Mouse (Mus musculus): ENCODE measurements around the gene Erc2. TPM values are rescaled to one million over a fixed set of nuclear protein-coding genes. Genes with fewer than 3 reads are reported as not detected.

Erc2 gene
- total and polyA plus RNA-seq, 3 experiments: not detected

GRCm38 (mm10) chr14:28293921-28294320, 671.7 kb downstream of the Erc2 start:
- no peaks in the 10 kb centered on the region for H3K27me3 ChIP-seq (replicated peaks)
- dilution Hi-C loops (cut with MboI; ENCODE audit: extremely low pct_ligation_motif_present, extremely low pct_unique_long_range_greater_than_20kb, low sequenced_read_pairs): no loop called here

GRCm38 (mm10) chr14:28295145-28295544, 672.9 kb downstream of the Erc2 start:
- TF ChIP-seq CHD2 (IDR thresholded peaks at IDR 0.05; ENCODE audit: low read length): no peak
- no peak for TF ChIP-seq TCF12 (IDR thresholded peaks at IDR 0.05; ENCODE audit: low read depth, low read length)
- no peak for TF ChIP-seq JUND (conservative IDR thresholded peaks at IDR 0.05; ENCODE audit: low read depth, low read length)
- TF ChIP-seq ZNF384 (IDR thresholded peaks at IDR 0.05; ENCODE audit: low read depth, low read length): no peak
- no peak for TF ChIP-seq NELFE (IDR thresholded peaks at IDR 0.05; ENCODE audit: low read depth, low read length)
- TF ChIP-seq POLR2AphosphoS2 (IDR thresholded peaks at IDR 0.05; ENCODE audit: low read depth, low read length): no peak
- TF ChIP-seq POLR2A (IDR thresholded peaks at IDR 0.05; ENCODE audit: low read depth, low read length): no peak
- no peak for TF ChIP-seq ZKSCAN1 (IDR thresholded peaks at IDR 0.05; ENCODE audit: borderline replicate concordance, low read depth, low read length)
- TF ChIP-seq MAX (IDR thresholded peaks at IDR 0.05; ENCODE audit: low read length): no peak
- no peak for TF ChIP-seq USF2 (conservative IDR thresholded peaks at IDR 0.05; ENCODE audit: low read depth, low read length)
- TF ChIP-seq RAD21 (IDR thresholded peaks at IDR 0.05; ENCODE audit: low read depth, low read length): no peak
- TF ChIP-seq HCFC1 (IDR thresholded peaks at IDR 0.05; ENCODE audit: low read depth, low read length): no peak
- TF ChIP-seq PAX5 (IDR thresholded peaks at IDR 0.05; ENCODE audit: low read length): no peak
- no peak for TF ChIP-seq IRF4 (IDR thresholded peaks at IDR 0.05; ENCODE audit: low read depth, low read length)
- no peak for TF ChIP-seq JUN (IDR thresholded peaks at IDR 0.05; ENCODE audit: insufficient read depth, low read depth, low read length)
- in situ Hi-C loops (cut with MboI; ENCODE audit: low pct_ligation_motif_present, low pct_unique_long_range_greater_than_20kb, low sequenced_read_pairs): no loop called here
- no peaks in the 10 kb centered on the region for H3K27me3 ChIP-seq (replicated peaks)

More at GRCm38 (mm10) chr14:28293921-28294320, 671.7 kb downstream of the Erc2 start:
- Histone ChIP-seq H3K4me1 (ENCODE audit: control insufficient read depth in 1 of 2, insufficient read depth in 2 of 2) (no peaks in the 10 kb centered on the region), H3K4me3 (replicated peaks in 1 of 3; ENCODE audit: low read depth in 2 of 3, low read length in 2 of 3, poor library complexity in 1 of 3) (no peak overlapping the region), H3K4me2 (ENCODE audit: insufficient read depth, low read depth, poor library complexity, severe bottlenecking) (no peak overlapping the region), H3K9ac (ENCODE audit: insufficient read depth, low read depth) (no peak overlapping the region), H3K27ac (ENCODE audit: insufficient read depth, low read depth) (no peak overlapping the region), H3K36me3 (replicated peaks in 1 of 2; ENCODE audit: control insufficient read depth in 1 of 2, insufficient read depth in 1 of 2, low read length in 1 of 2) (no peaks in the 10 kb centered on the region), H3K9me3 (replicated peaks; ENCODE audit: low read length) (peaks cover 67% of the 10 kb centered on the region), H3K79me2 (replicated peaks; ENCODE audit: control insufficient read depth, extremely low read depth, insufficient read depth, poor library complexity, severe bottlenecking) (no peaks in the 10 kb centered on the region)
- DNase-seq (ENCODE audit: extremely low read depth): no peak
- in situ Hi-C loops (cut with MboI; ENCODE audit: low pct_ligation_motif_present, low pct_unique_long_range_greater_than_20kb, low sequenced_read_pairs): no loop called here
- TF ChIP-seq POLR2A (IDR thresholded peaks at IDR 0.05; ENCODE audit: low read depth, low read length) (no peak), ZC3H11A (IDR thresholded peaks at IDR 0.05; ENCODE audit: low read depth, low read length) (no peak), ZMIZ1 (IDR thresholded peaks at IDR 0.05; ENCODE audit: low read depth, low read length) (no peak)

More at GRCm38 (mm10) chr14:28295145-28295544, 672.9 kb downstream of the Erc2 start:
- Histone ChIP-seq H3K9me3 (replicated peaks; ENCODE audit: low read length) (peaks cover 77% of the 10 kb centered on the region), H3K9ac (ENCODE audit: insufficient read depth, low read depth) (no peak overlapping the region), H3K4me1 (ENCODE audit: control insufficient read depth in 1 of 2, insufficient read depth in 2 of 2) (no peaks in the 10 kb centered on the region), H3K79me2 (replicated peaks; ENCODE audit: control insufficient read depth, extremely low read depth, insufficient read depth, poor library complexity, severe bottlenecking) (no peaks in the 10 kb centered on the region), H3K4me2 (ENCODE audit: insufficient read depth, low read depth, poor library complexity, severe bottlenecking) (no peak overlapping the region), H3K36me3 (replicated peaks in 1 of 2; ENCODE audit: control insufficient read depth in 1 of 2, insufficient read depth in 1 of 2, low read length in 1 of 2) (no peaks in the 10 kb centered on the region), H3K4me3 (replicated peaks in 1 of 3; ENCODE audit: low read depth in 2 of 3, low read length in 2 of 3, poor library complexity in 1 of 3) (no peak overlapping the region), H3K27ac (ENCODE audit: insufficient read depth, low read depth) (no peak overlapping the region)
- DNase-seq (ENCODE audit: extremely low read depth): no peak
- dilution Hi-C loops (cut with MboI; ENCODE audit: extremely low pct_ligation_motif_present, extremely low pct_unique_long_range_greater_than_20kb, low sequenced_read_pairs): no loop called here

Data from CH12.LX (cell line).